Mouse (Mus musculus) cortical plate, adult 2 months (tissue): Measurements from ENCODE around the gene Cfap77.

Experiments
- CTCF ChIP-seq: fragments of 200-500 bp; IDR thresholded peaks from 2 replicates; pipeline ENCODE4 v1.5.1; 2011; ENCODE audit warnings: mild to moderate bottlenecking, control low read depth, low read length; ENCODE audit not compliant: insufficient read depth; ENCODE audit errors: extremely low read depth
- POLR2A ChIP-seq: fragments of 200-500 bp; IDR thresholded peaks from 2 replicates; pipeline ENCODE4 v1.6.1; 2011; ENCODE audit warnings: mild to moderate bottlenecking, low read length, control low read depth; ENCODE audit not compliant: insufficient read depth; ENCODE audit errors: extremely low read depth

DNA sequence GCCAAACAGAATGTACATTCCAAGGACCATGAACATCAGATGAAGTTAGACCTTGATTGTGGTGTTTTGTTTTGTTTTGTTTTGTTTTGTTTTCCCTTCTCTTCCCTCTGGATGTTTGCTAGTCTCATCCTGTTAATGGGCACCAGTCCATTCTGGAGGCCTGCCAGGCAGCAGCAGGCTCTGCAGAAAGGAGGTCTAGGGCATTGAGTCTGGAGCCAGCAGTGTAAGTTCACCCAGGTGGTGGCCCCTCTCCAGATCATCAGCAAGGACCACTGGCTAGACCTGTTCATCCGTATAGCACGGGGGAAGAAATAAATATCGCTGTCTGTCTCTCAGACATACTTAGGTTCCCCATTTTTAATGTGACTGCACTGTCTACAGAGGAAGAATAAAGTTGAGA lies 173.6 kb downstream of the Cfap77 start:
- TF ChIP-seq CTCF (no peak), POLR2A (no peak)
